Mouse (Mus musculus) adrenal gland, adult 18-20 months (tissue): ENCODE results near the gene Plekha5. TPM values are rescaled to one million over a fixed set of nuclear protein-coding genes. Genes with fewer than 3 reads are reported as not detected.
"Not testable (repeated sequence)": the region's sequence is repeated elsewhere in the genome, so short reads cannot be mapped to it uniquely, and the experiment has no call there.

ENCODE experiments used
- DNase-seq, 2 experiments: peaks; one replicate each; pipeline ENCODE4 v3.0.0; 2021 to 2022; ENCODE audit warnings: low spot score in 2 of 2
- total RNA-seq, 2 experiments: library from RNA; stranded (reverse); gene quantifications; 1 replicate in 1 of 2; 2 replicates in 1 of 2; pipeline ENCODE4 v1.2.3; 2021

Gene Plekha5
- total RNA-seq, 2 experiments from 2014 or later, result 17.5 to 28.1 TPM

DNA sequence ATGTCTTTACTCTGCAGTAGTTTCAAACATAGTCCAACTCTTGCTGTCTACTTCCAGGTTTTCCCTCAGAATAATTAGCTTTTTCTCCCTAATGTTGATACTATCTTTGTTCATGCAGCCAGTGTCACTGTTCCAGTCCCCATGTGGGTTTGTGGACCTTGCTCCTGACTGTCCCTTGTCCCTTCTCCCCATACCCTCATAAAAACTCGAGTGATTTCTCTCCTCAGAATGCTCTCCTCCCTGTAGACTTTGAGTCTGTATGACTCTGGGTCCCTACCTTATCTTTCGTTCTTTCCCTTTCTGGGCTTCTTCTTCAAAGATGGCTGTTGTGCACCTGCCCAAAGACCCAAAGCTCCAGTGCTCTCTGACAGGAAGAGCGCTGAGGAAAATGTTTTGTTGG, 64.8 kb downstream of the Plekha5 start:
- DNase-seq, result no peak

DNA sequence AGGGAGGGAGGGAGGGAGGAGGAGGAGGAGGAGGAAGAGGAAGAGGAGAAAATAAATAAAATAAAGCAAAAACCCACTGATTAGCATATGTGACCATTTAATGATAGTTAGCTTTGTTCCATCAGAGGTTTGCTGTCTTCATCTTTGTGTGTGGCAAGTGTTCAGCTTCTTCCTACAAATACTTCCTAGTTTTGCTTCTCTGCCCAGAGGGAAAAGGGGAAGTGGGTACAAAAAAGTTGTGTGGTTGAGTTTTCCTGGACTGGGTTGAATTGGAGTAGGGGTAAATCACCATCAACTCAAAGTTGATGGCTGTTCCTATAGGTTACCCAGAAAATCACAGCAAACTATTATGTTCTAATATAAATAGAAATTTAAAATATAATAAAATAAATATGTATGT, 65.7 kb downstream of the Plekha5 start:
- DNase-seq, result no peak

DNA sequence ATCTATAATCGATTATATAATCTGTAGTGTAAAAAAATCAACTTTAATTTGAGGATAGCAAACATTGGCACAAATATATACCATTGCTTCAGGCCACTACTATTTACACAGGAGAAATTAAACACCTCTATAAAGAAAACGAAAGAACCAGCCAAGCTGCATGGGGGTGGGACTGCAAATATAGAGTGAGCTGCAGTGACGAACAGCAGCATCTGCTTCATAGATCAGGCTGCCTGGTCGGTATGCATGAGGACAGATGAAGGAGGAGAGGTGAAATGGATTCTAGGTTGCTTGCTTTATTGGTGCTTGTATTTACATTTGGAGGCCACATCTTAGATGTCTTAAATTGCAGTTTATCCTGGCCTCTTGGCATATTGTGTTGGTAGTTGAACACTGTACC, 66.4 kb downstream of the Plekha5 start:
- no peak for DNase-seq

DNA sequence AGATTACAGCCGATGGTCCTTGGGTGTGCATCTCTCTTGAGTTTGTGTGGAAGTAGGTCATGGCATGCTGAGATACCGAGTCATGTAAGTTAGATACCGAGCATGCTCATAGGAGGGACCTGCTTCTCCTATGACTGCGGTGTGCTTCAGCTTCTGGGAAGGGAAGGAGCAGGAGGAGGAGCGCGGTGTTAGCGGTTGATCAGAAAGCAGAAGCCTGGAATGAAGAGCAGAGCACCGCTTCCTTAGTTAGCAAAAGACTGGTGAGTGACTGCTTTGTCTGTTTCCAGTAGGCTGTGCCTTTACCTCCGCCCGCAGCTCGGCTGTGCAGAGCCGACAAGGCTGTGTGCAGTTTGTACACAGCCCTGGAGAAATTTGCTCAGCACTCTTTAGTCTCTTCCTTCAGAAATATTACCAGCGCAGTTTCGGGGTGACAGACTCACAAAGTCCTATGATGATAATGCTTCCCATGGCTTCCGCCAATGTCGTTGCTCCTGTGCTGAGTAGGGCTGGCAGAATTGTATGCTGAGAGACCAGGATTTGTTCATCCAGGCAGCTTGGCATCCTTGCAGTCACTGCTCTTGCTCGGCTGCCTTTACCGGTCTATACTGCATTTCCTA, 67.2 kb downstream of the Plekha5 start:
- DNase-seq, result no peak

DNA sequence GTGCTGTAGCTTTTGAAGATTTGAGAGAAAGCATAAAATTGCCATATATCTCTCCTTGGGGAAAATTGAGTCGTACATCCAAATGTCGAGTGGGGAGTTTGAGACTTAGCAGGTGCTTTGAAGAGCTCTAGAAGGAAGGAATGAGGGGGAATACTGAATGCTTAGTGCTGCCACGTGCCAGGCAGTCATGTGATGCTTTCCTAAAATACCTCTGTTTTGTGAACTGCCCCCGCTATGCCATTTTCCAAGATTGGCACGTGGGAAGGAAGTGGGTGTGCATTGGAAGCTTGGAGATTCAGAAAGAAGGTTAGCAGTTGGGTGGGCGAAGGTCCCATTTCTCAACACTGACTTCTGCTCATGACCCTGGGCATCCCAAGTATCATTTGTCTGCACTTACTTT, 68.2 kb downstream of the Plekha5 start:
- DNase-seq, result no peak

DNA sequence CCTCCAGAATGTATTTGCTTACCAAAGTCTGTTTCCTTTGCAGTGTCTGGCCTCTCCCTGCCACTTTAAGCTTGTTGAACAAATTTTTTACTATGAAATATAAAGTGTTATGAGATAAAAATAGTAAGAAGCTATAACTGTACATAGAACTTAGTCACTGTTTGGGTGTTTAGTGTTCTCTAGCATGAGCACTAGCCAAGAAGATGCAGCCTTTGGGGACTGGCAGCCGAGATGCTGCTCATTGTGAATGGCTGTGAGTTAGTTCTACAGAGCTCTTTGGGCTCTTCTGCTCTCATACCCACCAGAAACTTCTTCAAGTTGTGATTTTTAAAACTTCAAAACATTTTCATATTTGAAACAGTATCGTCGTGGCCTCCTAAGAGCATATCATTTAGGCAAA, 74.2 kb downstream of the Plekha5 start:
- DNase-seq, result no peak

DNA sequence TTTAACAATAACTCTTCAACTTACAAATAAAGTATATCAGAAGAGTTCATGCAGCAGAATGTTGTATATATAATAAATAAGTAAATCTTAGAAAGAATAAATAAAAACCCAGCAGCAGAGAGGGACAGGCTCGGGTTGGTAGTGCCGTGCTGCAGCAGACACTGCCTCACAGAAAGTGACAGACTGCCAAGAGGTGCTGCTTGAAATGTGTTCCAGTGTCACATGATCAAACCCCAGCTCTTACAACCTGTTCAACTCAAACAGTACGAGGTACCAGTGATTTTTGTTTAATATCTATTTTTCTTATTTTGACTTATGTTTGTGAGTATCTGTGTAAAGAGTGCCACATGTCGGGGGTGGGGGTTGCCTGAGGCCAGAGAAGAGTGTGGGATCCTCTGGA, 75.1 kb downstream of the Plekha5 start:
- DNase-seq, result no peak

DNA sequence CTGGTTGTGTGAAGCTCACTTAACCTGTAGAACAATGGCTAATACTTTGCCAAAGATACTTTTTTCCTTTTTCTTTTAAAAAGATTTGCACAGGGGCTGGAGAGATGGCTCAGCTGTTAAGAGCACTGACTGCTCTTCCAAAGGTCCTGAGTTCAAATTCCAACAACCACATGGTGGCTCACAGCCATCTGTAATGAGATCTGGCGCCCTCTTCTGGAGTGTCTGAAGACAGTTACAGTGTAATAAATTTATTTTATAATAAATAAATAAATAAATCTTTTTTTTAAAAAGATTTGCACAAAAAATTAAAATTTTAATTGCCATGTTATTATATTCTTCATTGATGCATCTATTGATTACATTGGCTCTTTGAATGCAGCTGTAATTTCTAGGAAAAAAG, 77.0 kb downstream of the Plekha5 start:
- not testable (repeated sequence) for DNase-seq

DNA sequence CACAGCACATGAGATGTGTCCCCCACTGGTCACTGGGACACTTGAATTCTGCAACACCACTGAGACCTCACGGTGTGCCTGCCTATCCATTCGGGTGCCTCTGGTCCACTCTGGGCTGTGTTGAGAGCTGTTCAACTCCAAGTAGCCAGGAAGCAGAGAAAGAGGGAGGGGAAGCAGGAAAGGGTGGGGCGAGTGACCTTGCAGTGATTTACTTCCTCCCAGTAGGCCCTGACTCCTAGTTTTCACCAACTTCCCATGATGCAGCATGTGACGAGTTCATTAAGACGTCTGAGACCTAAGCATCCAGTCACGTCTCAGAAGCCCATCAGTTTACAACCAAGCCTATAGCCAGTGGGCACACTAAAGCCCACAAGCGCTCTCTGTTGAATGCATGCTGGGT, 78.0 kb downstream of the Plekha5 start:
- DNase-seq, result no peak

DNA sequence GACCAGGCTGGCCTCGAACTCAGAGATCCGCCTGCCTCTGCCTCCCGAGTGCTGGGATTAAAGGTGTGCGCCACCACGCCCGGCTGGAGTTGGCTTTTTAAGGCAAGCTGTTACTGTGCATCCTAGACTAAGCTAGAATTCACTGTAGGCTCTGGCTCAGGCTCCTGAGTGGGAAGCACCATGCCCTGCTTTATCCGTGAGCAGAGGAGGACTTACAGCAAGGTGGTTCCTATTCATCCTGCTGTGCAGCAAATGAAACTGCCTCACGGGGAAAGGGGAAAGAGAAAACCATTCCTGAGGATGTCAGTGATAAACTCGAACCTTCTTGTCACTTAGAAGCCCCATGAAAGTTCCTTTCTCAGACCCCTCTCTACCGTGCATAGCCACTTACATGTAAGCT, 80.9 kb downstream of the Plekha5 start:
- no peak for DNase-seq

DNA sequence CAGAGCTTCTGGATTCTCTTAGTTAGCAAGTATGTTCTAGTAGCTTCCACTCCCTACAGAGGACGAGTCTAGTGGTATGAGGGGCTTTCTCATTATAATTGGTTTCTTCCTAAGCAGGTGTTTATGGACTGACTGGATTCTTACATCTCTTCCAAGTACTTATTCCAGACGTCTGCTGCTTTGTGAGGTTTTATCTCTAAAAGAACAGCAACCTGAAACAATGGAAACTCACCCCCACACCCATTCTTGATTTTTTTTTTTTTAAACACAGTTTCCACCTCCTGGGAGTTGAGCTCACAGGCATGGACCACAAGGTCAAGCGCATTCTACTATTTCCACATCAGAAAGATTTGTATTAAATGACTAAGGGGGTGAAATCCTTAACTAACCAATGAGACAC, 83.8 kb downstream of the Plekha5 start:
- no peak for DNase-seq

DNA sequence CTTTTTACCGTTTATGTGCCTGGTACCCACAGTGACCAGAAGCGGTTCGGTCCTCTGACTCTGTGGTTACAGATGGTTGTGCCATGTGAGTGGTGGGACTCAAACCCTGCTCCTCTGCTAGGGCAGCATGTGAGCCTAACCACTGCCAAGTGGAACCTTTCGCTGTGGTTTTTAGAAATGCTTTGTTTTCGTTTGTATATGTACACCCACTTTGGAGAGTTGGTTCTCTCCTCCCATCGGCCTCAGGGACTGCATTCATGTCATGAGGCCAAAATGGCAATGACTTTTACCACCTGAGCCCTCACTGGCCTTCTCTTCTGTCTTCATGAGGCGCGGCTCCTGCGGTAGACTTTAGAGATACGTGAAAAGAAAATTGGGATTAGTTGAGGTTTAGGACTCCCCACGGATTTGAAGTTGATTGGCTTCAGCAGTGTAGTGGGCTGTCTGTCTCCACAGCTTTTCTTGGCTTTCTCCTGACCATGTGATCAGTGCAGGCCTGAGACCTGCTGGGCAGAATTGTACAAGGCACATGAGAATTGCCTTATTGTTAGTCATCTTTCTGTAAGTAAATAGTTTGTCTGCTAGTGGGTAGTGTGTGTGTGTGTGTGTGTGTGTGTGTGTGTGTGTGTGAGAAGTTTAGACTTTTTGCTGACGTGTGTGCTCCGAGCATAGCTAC, 84.8 kb downstream of the Plekha5 start:
- no peak for DNase-seq

DNA sequence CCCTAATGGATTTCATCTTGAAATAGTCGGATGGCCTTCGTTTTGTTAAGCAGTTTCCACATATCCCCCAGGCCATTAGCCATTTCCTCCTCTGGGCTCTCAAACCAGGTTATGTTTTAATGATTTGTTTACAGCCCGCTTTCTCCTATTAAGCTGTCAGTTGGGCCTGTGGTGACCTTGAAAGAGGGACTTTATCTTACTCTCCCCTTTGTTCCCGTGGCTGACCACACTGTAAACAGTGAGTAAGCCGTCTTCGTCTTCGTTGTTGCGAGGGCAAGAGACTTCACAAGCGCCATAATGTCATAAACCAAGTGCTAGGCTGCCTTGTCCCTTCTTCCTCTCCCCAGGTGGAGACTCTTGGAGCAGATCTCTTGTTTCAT, 85.3 kb downstream of the Plekha5 start:
- no peak for DNase-seq

DNA sequence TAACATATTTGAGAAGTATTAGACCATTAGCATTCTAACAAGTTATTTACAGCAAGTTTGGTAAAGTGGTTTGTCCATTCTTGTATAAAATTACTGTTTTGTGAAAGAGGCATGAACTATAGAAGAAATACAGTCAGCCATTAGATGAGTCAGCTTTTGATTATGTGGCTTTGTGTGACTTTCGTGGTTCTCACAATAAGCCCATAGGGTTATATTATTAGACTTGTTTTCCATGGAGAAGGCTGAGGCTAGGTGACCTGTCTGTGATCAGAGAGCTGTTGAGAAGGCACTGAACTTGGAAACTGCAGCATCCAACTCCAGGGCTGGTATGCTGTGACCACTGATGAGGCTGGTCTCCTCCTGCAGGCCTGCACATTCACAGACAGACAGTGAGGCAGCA, 88.2 kb downstream of the Plekha5 start:
- no peak for DNase-seq

DNA sequence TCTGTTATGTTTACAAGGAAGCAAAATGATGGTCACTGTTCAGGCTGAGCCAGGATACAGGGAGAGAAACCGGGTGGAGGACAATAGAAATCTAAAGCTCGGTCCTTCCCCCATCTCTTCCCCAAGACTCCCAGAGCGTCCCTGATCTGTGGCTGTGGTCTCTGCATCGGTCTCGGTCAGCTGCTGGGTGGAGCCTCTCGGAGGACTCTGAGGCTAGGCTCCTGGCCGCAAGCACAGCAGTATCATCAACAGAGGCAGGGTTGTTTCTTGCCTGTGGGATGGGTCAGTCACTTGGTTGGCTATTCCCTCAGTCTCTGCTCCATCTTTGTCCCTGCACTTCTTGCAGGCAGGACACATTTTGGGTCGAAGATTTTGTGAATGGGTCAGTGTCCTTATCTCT, 88.6 kb downstream of the Plekha5 start:
- no peak for DNase-seq

DNA sequence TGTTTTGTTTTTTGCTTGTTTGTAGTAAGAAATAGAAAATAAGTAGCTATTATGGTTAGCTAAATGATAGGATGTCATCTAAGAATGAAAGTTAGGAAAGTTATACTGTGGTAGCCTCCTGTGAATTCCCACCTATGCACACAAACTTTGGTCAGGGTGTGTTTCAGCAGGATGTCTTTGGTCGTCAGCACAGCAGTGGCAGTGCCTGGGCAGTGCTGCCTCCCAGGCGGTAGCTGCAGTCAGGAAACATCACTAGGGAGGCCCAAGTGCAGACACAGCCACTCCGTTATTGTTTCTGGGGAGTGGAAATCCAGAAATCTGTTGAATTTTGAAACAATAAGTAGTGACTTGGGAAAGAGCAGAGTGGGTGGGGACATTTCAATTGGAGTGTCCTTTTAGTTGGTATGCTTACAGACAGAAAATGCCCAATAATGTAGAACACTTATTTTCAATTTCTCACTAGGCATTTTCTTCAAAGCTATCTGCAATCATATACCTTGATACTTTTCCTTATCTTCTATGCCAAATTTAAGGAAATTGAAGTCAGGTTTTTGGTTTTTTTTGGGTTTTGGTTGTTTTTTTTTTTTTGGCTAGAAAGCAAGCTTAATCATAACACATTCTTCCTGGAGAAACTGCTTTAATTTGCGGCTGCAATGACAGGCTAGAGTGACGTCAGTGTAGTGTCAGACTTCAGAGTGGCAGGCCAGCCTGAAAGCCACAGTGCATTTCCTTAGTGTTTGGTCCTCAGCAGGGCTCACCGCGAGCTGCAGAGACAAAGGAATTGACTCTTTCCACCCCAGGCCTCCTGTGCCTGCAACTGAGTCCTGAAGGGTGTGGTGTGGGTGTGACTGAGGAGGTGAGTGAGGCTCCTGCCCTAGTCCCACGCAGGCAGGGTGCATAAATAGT, 90.6 kb downstream of the Plekha5 start:
- peak in 1 of 2 experiments; percentile 20 for DNase-seq

DNA sequence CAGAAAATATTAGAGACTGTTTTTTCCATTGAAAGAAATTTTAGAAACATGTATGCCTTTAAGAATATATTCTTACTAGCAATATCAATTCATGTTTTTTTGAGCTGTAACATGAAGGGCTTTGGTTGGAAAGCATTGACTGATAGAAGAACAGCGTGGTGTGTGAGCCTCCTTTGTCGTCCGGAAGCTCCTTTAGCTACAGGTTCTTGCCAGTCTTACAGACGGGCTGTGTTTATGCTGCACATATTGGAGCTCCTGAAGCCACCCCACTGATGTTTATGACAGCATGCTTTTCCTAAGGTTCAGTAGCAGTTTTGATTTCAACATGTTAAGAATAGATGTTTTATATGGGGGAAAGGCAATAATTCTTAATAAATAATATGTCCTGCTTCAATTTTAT, 91.7 kb downstream of the Plekha5 start:
- DNase-seq, result no peak

DNA sequence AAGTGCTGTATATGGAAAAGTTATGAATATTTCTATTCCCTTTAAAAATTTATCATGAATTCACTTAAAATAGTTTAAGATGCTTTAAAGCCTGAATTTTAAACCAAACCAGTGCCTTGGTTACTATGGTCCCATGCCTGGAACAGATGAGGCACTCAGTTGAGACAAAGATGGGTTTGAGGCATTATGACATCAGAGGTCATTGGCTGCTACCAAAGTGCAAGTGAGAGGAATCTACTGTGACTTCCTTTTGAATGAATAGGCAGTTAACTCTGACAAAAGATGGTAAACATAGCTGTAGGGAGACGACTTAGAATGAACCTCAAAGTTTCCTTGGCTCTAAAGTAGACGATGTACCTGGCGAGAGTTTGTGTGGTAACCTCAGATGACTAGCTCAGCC, 92.3 kb downstream of the Plekha5 start:
- no peak for DNase-seq

DNA sequence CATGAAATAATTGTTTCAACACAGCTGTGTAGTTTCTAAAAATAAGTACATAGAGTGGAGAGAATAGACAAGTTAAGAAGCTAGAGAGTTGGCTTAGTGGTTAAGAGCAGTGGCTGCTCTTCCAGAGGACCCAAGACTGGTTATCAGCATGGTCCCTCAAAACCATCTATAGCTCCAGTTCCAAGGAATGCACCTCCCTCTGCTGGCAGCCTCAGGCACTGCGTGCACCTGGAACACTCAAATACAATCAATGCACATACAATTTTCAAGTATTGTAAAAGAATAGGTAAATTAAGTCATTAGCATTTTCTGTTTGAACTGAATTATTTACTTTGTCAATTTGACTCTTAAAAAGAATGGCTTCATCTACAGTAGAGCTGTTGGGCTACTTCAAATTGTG, 93.3 kb downstream of the Plekha5 start:
- peak; percentile 37 to 57 for DNase-seq

DNA sequence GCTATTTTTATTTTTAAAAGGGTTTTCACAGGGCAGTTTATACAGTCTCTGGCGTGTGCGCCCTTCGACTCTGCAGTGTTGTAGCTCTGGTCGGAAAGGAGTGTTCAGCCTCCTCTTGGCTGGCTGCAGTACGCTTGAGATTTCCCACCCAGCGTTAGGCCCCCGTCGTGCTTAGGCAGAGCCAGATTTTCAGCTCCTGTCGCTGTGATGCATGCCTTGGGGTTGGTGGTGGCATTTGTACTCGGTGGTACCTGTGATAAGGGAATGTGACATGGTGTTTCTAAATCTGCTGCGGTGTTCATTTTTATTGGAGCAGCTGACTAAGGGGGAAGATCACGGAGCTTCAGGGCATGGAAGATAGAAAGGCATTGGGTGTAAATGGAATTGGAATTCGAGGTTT, 95.2 kb downstream of the Plekha5 start:
- DNase-seq, result no peak

DNA sequence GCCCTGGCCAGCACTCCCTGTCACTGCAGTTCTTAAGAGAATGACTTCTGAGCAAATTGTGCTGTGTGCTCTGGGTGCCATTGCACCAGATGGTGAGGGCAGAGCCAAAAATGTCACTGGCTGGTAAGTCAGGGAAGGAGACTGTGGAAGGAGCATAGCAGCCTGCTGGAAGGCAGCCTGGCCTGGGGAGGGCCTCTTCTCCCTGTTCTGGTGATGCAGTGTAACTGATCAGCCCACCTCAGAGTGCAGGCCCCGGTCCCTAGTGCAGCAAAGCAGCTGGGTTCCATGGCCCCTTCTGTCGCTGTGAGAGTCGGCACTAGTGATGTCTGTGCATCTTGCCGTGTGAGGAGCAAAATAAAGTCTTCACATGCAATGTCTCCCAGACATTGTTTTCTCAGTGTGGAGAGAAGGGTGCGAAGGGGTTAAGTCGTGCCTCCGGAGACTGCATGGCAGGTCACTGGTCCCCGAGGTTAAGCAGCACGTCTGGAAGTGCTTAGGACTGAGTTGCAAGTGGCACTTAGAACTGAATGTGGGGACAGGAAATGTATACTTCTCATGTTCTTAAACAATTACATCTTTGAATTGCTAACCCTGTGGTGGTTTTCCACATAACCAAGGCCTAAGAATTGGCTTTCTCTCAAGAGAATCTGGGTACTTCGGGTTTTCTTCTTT, 95.8 kb downstream of the Plekha5 start:
- DNase-seq, result no peak

DNA sequence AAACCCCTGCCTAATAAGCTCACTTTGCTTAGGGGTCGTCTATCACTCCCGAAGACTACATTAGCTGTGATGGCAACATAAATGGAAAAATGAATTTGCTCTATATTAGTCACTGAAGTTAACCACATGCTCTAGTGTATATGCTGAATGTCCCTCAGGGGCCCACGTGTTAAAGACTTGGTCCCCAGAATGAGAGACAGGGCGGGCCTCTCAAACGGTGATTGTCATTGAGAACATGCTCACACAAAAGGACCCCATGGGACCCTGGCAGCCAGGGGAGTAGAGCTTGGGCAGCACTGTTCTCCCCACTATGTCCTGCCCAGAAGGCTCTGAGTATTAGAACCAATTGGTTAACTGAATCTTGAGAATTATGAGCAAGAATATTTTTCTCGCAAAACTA, 97.1 kb downstream of the Plekha5 start:
- no peak for DNase-seq
